Mouse (Mus musculus): ENCODE measurements around the gene Ranbp2.

DNA sequence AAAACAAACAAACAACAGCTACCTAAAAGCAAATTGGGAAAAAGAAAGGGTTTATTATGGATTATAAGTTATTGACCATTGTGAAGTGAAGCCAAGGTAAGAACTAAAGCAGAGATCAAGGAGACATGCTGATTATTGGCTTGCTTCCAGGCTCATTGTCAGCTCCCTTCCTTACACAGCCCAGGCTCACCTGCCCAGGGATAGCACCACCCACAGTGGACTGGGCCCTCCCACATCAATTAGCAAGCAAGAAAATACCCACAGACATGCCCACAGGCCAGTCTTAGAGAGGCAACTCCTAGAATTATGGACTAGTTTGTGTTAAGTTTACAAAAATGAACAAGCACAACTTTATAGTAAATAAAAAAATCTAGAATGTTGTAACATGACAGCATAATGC, 33.9 kb upstream of the Ranbp2 start:
- TF ChIP-seq CTCF (IDR thresholded peaks at IDR 0.05; ENCODE audit: control insufficient read depth, insufficient read depth, insufficient replicate concordance, low read depth, low read length) (no peak), POLR2A (IDR thresholded peaks at IDR 0.05; ENCODE audit: control insufficient read depth, low read depth, low read length) (no peak)
